Mouse (Mus musculus) forebrain, postnatal 0 days (tissue): Measurements from ENCODE around the gene H2-T24. TPM values are rescaled to one million over a fixed set of nuclear protein-coding genes. Genes with fewer than 3 reads are reported as not detected.
"Not testable (repeated sequence)": the region's sequence is repeated elsewhere in the genome, so short reads cannot be mapped to it uniquely, and the experiment has no call there.

Experiments used
- ATAC-seq: fragments of 200-750 bp; cut with Nextera tagmentation; 2 replicates; pipeline ENCODE4 v1.8.0; 2017; ENCODE audit warnings: mild to moderate bottlenecking, moderate library complexity
- DNase-seq: peaks from one replicate; pipeline ENCODE4 v3.0.0-alpha.2; 2015
- H3K27ac ChIP-seq: fragments of 300-500 bp; sonication (generic); 2 replicates; pipeline ENCODE4 v1.5.1; 2014; ENCODE audit warnings: low read depth, mild to moderate bottlenecking, antibody characterized with exemption, low read length, moderate library complexity, mixed read lengths
- H3K27me3 ChIP-seq: fragments of 300-500 bp; sonication (generic); 2 replicates; pipeline ENCODE4 v1.6.1; 2014; ENCODE audit warnings: mild to moderate bottlenecking, low read length, mixed read lengths; ENCODE audit not compliant: insufficient read depth
- H3K36me3 ChIP-seq: fragments of 300-500 bp; sonication (generic); 2 replicates; pipeline ENCODE4 v1.6.1; 2014; ENCODE audit warnings: mild to moderate bottlenecking, moderate library complexity; ENCODE audit not compliant: insufficient read depth
- H3K4me1 ChIP-seq: fragments of 300-500 bp; sonication (generic); 2 replicates; pipeline ENCODE4 v1.6.1; 2014; ENCODE audit warnings: antibody characterized with exemption; ENCODE audit not compliant: insufficient read depth
- H3K4me2 ChIP-seq: fragments of 300-500 bp; sonication (generic); 2 replicates; pipeline ENCODE4 v1.6.1; 2014; ENCODE audit warnings: low read depth, mild to moderate bottlenecking, moderate library complexity
- H3K4me3 ChIP-seq: fragments of 300-500 bp; sonication (generic); 2 replicates; pipeline ENCODE4 v1.5.1; 2014; ENCODE audit warnings: low read depth, low read length, mixed read lengths
- H3K9ac ChIP-seq: fragments of 300-500 bp; sonication (generic); 2 replicates; pipeline ENCODE4 v1.6.1; 2014; ENCODE audit warnings: mild to moderate bottlenecking
- H3K9me3 ChIP-seq: fragments of 300-500 bp; sonication (generic); 2 replicates; pipeline ENCODE4 v1.6.1; 2016; ENCODE audit warnings: low read length
- CTCF ChIP-seq: sonication (generic); IDR thresholded peaks from 2 replicates; pipeline ENCODE4 v1.5.1; 2016; ENCODE audit warnings: antibody characterized with exemption, control low read depth, low read depth
- WGBS: fragments of 180-500 bp; shearing (Covaris S2); extraction: QIAGEN DNeasy Blood & Tissue Kit; methylation state at CpG from one replicate; pipeline ENCODE4 v1.1.7; 2014; 5-methylcytosine and 5-hydroxymethylcytosine counted together
- polyA plus RNA-seq: library from polyadenylated mRNA; unstranded; fragments of >200 nt; fragmentation: Nextera tagmentation; extraction: Ambion mirVana; gene quantifications from 2 replicates; pipeline ENCODE4 v1.2.1, GENCODE M21; 2015
- total RNA-seq: library from RNA; depleted of rRNA; stranded (reverse); fragments of >200 nt; gene quantifications from 2 replicates; pipeline ENCODE4 v1.2.3, GENCODE M21; 2014

H2-T24 gene
- total and polyA plus RNA-seq, 2 experiments from 2014 or later: 0.33 to 4.7 TPM

DNA sequence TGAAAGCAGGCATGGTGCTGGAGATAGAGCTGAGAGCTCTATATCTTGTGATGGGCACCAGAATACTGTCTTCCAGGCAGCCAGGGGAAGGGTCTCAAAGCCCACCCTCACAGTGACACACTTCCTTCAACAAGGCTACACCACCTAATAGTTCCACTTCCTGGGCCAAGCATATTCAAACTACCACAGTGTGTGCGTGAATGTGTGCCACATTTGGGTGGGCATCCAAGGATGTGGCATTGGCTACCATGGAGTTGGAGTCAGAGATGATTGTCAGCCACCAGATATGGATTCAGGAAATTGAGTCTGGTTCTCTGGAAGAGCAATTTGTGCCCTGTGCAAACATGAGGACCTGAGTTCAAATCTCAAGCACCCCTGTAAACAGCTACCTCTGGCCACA is 949 bp upstream of the H2-T24 start:
- no peak overlapping the region for H3K9ac ChIP-seq
- TF ChIP-seq CTCF: no peak
- no peaks in the 10 kb centered on the region for H3K36me3 ChIP-seq
- H3K27ac ChIP-seq: no peak overlapping the region
- no peaks in the 10 kb centered on the region for H3K27me3 ChIP-seq
- H3K4me2 ChIP-seq: no peak overlapping the region
- DNase-seq (no peak), ATAC-seq (no peak)
- no peaks in the 10 kb centered on the region for H3K4me1 ChIP-seq
- WGBS: 95% methylated on average over 1 of the region's 1 CpGs
- no peaks in the 10 kb centered on the region for H3K9me3 ChIP-seq
- H3K4me3 ChIP-seq: no peak overlapping the region

DNA sequence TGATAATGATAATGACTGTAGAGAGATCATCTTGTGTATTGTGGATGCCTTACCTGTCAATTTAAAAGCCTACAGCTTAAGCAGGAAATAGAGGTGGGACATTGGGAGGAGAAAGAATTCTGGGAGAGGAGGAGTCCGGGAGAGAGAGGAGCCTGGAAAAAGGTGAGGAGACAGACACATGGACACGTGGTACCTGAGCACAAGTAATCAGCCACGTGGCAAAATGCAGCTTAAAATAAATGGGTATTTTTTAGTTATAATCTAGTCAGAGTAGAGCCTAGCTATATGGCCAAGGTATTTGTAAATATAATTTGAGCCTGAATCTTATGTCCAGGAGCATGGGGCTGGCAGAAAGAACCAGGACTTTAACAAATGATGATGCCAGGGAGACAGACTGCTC is 841 bp downstream of the H2-T24 start:
- Histone ChIP-seq H3K27ac (no peak overlapping the region), H3K9me3 (no peaks in the 10 kb centered on the region), H3K4me3 (no peak overlapping the region), H3K36me3 (peaks cover 13% of the 10 kb centered on the region), H3K4me1 (no peaks in the 10 kb centered on the region), H3K27me3 (no peaks in the 10 kb centered on the region), H3K4me2 (no peak overlapping the region), H3K9ac (no peak overlapping the region)
- WGBS: 68% methylated on average over 3 of the region's 3 CpGs
- ATAC-seq (no peak), DNase-seq (no peak)
- no peak for TF ChIP-seq CTCF

DNA sequence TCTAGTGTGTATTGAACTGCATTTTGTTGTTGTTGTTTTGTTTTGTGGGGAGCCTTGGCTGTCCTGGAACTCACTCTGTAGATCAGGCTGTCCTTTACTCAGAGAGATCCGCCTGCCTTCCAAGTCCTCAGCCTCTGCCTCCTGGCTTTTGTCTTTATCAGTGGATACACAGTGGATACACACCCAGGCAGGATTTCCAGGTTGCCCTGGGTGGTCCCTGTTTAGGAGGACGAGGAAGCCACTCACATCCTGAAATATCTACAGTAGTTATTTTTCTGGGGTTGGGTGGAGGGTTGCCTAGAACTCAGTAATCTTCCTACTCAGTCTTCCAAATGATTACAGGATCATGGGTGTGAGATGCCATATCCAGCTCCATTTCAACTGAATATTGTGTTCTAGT is 1.4 kb downstream of the H2-T24 start:
- H3K9ac ChIP-seq: no peak overlapping the region
- 73% methylated on average over 2 of the region's 2 CpGs for WGBS
- no peak overlapping the region for H3K4me2 ChIP-seq
- ATAC-seq: no peak
- DNase-seq: no peak
- H3K27me3 ChIP-seq: no peaks in the 10 kb centered on the region
- H3K9me3 ChIP-seq: no peaks in the 10 kb centered on the region
- peaks cover 18% of the 10 kb centered on the region for H3K36me3 ChIP-seq
- H3K4me3 ChIP-seq: no peak overlapping the region
- no peak overlapping the region for H3K27ac ChIP-seq
- TF ChIP-seq CTCF: no peak
- no peaks in the 10 kb centered on the region for H3K4me1 ChIP-seq

- no peak for TF ChIP-seq CTCF
- DNase-seq (no peak), ATAC-seq (no peak)
- H3K4me2 ChIP-seq: no peak overlapping the region
- H3K4me3 ChIP-seq: no peak overlapping the region
- peaks cover 18% of the 10 kb centered on the region for H3K36me3 ChIP-seq
- 92% methylated on average over 5 of the region's 5 CpGs for WGBS
- H3K27ac ChIP-seq: no peak overlapping the region
- no peak overlapping the region for H3K9ac ChIP-seq
- no peaks in the 10 kb centered on the region for H3K27me3 ChIP-seq
- no peaks in the 10 kb centered on the region for H3K9me3 ChIP-seq
- H3K4me1 ChIP-seq: no peaks in the 10 kb centered on the region
Measured at GRCm38 (mm10) chr17:36017046-36017445, 3.3 kb downstream of the H2-T24 start.

GRCm38 (mm10) chr17:36014977-36015376 is 5.4 kb downstream of the H2-T24 start:
- no peaks in the 10 kb centered on the region for H3K9me3 ChIP-seq
- WGBS: 98% methylated on average over 5 of the region's 5 CpGs
- no peak overlapping the region for H3K27ac ChIP-seq
- ATAC-seq (no peak), DNase-seq (no peak)
- no peaks in the 10 kb centered on the region for H3K27me3 ChIP-seq
- H3K36me3 ChIP-seq: peaks cover 18% of the 10 kb centered on the region
- H3K9ac ChIP-seq: no peak overlapping the region
- no peak for TF ChIP-seq CTCF
- no peak overlapping the region for H3K4me2 ChIP-seq
- no peak overlapping the region for H3K4me3 ChIP-seq
- no peaks in the 10 kb centered on the region for H3K4me1 ChIP-seq

DNA sequence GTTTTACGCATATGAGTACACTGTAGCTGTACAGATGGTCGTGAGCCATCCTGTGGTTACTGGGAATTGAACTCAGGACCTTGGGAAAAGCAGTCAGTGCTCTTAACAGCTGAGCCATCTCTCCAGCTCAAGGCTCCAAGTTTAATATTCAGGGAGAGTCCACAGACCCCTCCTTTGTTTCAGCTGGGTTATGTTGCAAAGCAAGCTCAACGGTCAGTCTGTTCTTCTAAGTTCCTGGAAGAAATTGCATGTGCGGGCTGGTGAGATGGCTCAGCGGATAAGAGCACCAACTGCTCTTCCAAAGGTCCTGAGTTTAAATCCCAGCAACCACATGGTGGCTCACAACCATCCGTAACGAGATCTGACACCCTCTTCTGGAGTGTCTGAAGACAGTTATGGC is 16.0 kb downstream of the H2-T24 start:
- ATAC-seq, H3K4me3 ChIP-seq: not testable (repeated sequence)
- WGBS: 89% methylated on average over 7 of the region's 7 CpGs

GRCm38 (mm10) chr17:36003331-36003730 is 17.0 kb downstream of the H2-T24 start:
- H3K27ac ChIP-seq: no peak overlapping the region
- ATAC-seq (no peak), DNase-seq (no peak)
- 91% methylated on average over 7 of the region's 7 CpGs for WGBS
- H3K36me3 ChIP-seq: no peaks in the 10 kb centered on the region
- H3K4me2 ChIP-seq: no peak overlapping the region
- no peak for TF ChIP-seq CTCF
- no peaks in the 10 kb centered on the region for H3K9me3 ChIP-seq
- H3K9ac ChIP-seq: no peak overlapping the region
- no peaks in the 10 kb centered on the region for H3K27me3 ChIP-seq
- no peak overlapping the region for H3K4me3 ChIP-seq
- H3K4me1 ChIP-seq: no peaks in the 10 kb centered on the region

More for the DNA sequence above, 16.0 kb downstream of the H2-T24 start:
- not testable (repeated sequence) for H3K9me3 ChIP-seq, H3K4me2 ChIP-seq, H3K36me3 ChIP-seq, H3K4me1 ChIP-seq, H3K9ac ChIP-seq, H3K27me3 ChIP-seq, H3K27ac ChIP-seq, DNase-seq

GRCm38 (mm10) chr17:36001966-36002365 is 18.4 kb downstream of the H2-T24 start:
- Histone ChIP-seq H3K9ac (no peak overlapping the region), H3K9me3 (no peaks in the 10 kb centered on the region), H3K27ac (no peak overlapping the region), H3K4me3 (no peak overlapping the region), H3K4me1 (no peaks in the 10 kb centered on the region), H3K36me3 (no peaks in the 10 kb centered on the region), H3K4me2 (no peak overlapping the region), H3K27me3 (no peaks in the 10 kb centered on the region)
- ATAC-seq (no peak), DNase-seq (no peak)
- 98% methylated on average over 6 of the region's 6 CpGs for WGBS
- TF ChIP-seq CTCF: no peak
